Mouse (Mus musculus) heart, embryonic 10.5 days (tissue): ENCODE measurements around the gene Cnot6. TPM values are rescaled to one million over a fixed set of nuclear protein-coding genes. Genes with fewer than 3 reads are reported as not detected.

ENCODE experiments used
- DNase-seq: peaks from one replicate; pipeline ENCODE4 v3.0.0-alpha.2; 2017; ENCODE audit warnings: low spot score
- H3K27ac ChIP-seq: fragments of 300-500 bp; sonication (generic); 2 replicates; pipeline ENCODE4 v1.5.1; 2016; ENCODE audit warnings: mild to moderate bottlenecking
- H3K27me3 ChIP-seq: fragments of 300-500 bp; sonication (generic); 2 replicates; pipeline ENCODE4 v1.6.1; 2016; ENCODE audit warnings: mild to moderate bottlenecking; ENCODE audit not compliant: poor library complexity, insufficient read depth, severe bottlenecking
- H3K36me3 ChIP-seq: fragments of 300-500 bp; sonication (generic); 2 replicates; pipeline ENCODE4 v1.6.1; 2016; ENCODE audit warnings: mild to moderate bottlenecking, moderate library complexity
- H3K4me1 ChIP-seq: fragments of 300-500 bp; sonication (generic); 2 replicates; pipeline ENCODE4 v1.6.1; 2016; ENCODE audit warnings: mild to moderate bottlenecking
- H3K4me3 ChIP-seq: fragments of 300-500 bp; sonication (generic); 2 replicates; pipeline ENCODE4 v1.5.1; 2016; ENCODE audit warnings: mild to moderate bottlenecking, moderate library complexity
- H3K9me3 ChIP-seq: fragments of 300-500 bp; sonication (generic); 2 replicates; pipeline ENCODE4 v1.6.1; 2016; ENCODE audit warnings: mild to moderate bottlenecking, moderate library complexity
- WGBS: fragments of 180-500 bp; shearing (Covaris S2); methylation state at CpG from one replicate; pipeline ENCODE4 v1.1.7; 2016; 5-methylcytosine and 5-hydroxymethylcytosine counted together
- polyA plus RNA-seq: library from polyadenylated mRNA; unstranded; fragments of >200 nt; fragmentation: Nextera tagmentation; extraction: Ambion mirVana; gene quantifications from 2 replicates; pipeline ENCODE4 v1.2.1, GENCODE M21; 2016

The Cnot6 gene
- polyA plus RNA-seq, 1 experiment from 2014 or later, result 56.0 TPM

DNA sequence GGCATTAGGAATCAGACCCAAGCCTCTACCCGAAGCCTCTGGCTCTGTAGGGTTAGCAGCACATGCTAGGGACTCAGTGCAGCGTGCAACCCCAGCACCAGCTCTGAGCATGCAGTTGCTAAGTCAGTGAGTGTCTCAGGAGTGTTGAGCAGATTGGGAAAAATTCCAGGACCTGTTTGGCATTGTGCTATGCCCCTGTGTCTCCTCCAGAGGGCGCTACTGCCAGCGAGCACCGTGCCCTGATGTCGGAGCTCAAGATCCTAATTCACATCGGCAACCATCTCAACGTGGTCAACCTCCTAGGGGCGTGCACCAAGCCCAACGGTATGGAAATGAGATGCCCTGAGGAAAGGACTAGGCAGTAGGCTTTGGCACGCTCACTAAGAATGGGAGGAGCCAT is 76.1 kb downstream of the Cnot6 start:
- DNase-seq, result no peak
- H3K9me3 ChIP-seq, result no peaks in the 10 kb centered on the region
- H3K4me1 ChIP-seq, result peaks cover 32% of the 10 kb centered on the region
- 9% methylated on average over 11 of the region's 11 CpGs for WGBS
- peaks cover 4% of the 10 kb centered on the region; the same call in 1 of the 2 replicates for H3K36me3 ChIP-seq
- H3K27me3 ChIP-seq, result peaks cover 77% of the 10 kb centered on the region
- no peak overlapping the region for H3K27ac ChIP-seq
- H3K4me3 ChIP-seq, result peak overlapping the region; percentile 17; the same call in 1 of the 2 replicates

DNA sequence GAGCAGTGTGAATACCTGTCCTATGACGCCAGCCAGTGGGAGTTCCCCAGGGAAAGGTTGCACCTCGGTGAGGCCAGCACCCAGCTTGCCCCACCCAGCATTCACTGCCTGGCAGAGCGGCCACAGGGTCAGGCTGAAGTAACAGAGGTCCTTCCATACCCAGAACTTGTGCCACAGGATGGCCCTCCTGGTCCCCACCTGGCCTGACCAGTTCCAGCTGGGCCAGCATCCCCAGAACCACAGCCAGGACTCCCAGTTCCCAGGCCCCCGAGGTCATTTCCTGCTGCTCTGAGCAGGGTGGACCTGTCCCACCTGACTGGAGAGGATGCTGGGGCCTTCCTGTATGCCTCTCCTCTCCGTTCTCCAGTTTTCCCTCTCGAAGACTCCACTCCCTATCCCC is 76.9 kb downstream of the Cnot6 start:
- Histone ChIP-seq H3K4me3 (no peak overlapping the region), H3K36me3 (peaks cover 4% of the 10 kb centered on the region; the same call in 1 of the 2 replicates), H3K27ac (no peak overlapping the region), H3K9me3 (no peaks in the 10 kb centered on the region), H3K4me1 (peaks cover 32% of the 10 kb centered on the region), H3K27me3 (peaks cover 78% of the 10 kb centered on the region)
- 73% methylated on average over 6 of the region's 6 CpGs for WGBS
- no peak for DNase-seq

- DNase-seq, result no peak
- Histone ChIP-seq H3K4me1 (peaks cover 32% of the 10 kb centered on the region), H3K27me3 (peaks cover 79% of the 10 kb centered on the region), H3K27ac (no peak overlapping the region), H3K9me3 (no peaks in the 10 kb centered on the region), H3K36me3 (0 out of 2 replicates have a peak, but pooled peaks cover 2% of the 10 kb centered on the region), H3K4me3 (peak overlapping the region; percentile 27; the same call in 1 of the 2 replicates)
- 21% methylated on average over 22 of the region's 22 CpGs for WGBS
These were observed 78.4 kb downstream of the Cnot6 start for GRCm38 (mm10) chr11:49634101-49634500.

DNA sequence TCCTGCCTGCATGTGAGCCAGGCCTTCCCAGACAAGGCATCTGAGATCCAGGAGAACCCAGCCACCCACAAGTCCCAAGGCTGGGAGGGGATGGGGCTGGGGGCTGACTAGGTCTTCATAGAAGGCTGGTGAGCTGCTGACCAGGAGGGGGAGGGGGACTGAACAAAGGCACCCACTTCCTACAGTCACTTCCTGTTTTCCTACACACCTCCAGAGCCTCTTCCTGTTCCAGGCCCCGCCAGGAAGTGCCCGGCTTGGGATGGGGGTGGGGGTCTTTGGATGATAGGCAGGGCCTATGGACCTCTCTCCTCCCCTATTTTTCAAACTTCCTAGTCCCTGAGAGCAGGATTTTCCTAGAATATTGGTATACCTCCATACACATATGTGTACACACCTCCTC is 80.3 kb downstream of the Cnot6 start:
- 30% methylated on average over 2 of the region's 2 CpGs for WGBS
- Histone ChIP-seq H3K27me3 (peaks cover 68% of the 10 kb centered on the region), H3K4me3 (no peak overlapping the region)

DNA sequence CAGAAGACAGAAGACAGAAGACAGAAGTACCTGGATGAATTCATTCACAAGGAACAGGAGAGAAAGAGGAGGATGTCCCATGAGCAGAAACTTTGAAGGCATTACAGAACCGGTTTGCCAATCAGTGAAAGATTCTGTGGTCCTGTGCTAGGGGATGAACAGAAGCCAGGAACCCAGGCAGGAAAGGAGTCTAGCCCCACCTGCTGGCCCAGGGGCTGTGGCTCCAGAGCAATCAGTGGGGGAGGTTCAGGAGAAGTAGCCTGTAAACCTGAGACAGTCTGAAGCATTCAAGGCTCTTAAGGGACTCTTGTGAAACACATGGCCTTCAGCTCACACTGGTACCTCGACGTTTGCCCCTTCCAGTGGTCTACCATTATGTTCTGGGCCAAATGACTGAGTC is 81.4 kb downstream of the Cnot6 start:
- H3K27me3 ChIP-seq, result peaks cover 57% of the 10 kb centered on the region
- no peaks in the 10 kb centered on the region for H3K9me3 ChIP-seq
- no peak overlapping the region for H3K27ac ChIP-seq
- no peak for DNase-seq
- H3K4me1 ChIP-seq, result peaks cover 24% of the 10 kb centered on the region
- H3K4me3 ChIP-seq, result no peak overlapping the region
- WGBS, result 28% methylated on average over 3 of the region's 3 CpGs
- H3K36me3 ChIP-seq, result no peaks in the 10 kb centered on the region

More for the DNA sequence above, 80.3 kb downstream of the Cnot6 start:
- Histone ChIP-seq H3K9me3 (no peaks in the 10 kb centered on the region), H3K4me1 (peaks cover 32% of the 10 kb centered on the region), H3K36me3 (no peaks in the 10 kb centered on the region), H3K27ac (peak overlapping the region; percentile 59)
- no peak for DNase-seq

DNA sequence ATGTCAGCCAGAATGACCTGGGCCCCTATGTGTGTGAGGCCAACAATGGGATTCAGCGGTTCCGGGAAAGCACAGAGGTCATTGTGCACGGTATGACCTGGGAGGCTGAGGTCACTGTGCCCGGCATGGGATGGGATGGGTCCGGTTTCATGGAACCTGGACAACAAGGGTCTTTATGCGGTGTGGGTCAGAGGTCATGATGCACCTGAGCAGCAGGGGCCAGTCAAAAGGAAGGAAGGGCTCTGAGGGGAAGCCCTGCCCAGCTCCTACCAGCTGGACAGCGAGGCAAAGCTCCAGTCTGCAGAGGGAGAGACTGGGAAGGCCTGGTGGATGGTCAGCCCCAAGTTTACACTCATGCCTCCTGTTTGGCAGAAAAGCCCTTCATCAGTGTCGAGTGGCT is 85.8 kb downstream of the Cnot6 start:
- DNase-seq, result no peak
- WGBS, result 80% methylated on average over 8 of the region's 8 CpGs
- 0 out of 2 replicates have a peak, but pooled peaks cover 3% of the 10 kb centered on the region for H3K4me1 ChIP-seq
- no peaks in the 10 kb centered on the region for H3K9me3 ChIP-seq
- H3K4me3 ChIP-seq, result no peak overlapping the region
- peaks cover 17% of the 10 kb centered on the region for H3K27me3 ChIP-seq
- no peak overlapping the region for H3K27ac ChIP-seq
- no peaks in the 10 kb centered on the region; the same call in 1 of the 2 replicates for H3K36me3 ChIP-seq

DNA sequence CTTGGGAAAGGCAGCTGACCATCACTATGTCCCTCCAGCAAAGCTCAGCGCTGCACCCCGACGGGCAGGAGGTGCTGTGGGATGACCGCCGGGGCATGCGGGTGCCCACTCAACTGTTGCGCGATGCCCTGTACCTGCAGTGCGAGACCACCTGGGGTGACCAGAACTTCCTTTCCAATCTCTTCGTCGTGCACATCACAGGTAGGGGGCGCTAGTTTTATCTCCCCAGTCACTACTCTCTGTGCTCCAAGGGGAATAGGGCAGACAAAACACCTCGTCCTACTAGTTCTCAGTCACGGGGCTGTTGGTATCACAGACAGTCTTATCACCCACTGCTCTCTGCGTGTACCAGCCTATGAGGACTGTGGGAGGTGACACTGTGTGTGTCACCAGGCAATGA is 86.7 kb downstream of the Cnot6 start:
- H3K27me3 ChIP-seq, result peaks cover 15% of the 10 kb centered on the region; the same call in 1 of the 2 replicates
- no peaks in the 10 kb centered on the region for H3K9me3 ChIP-seq
- WGBS, result 59% methylated on average over 15 of the region's 15 CpGs
- no peaks in the 10 kb centered on the region; the same call in 1 of the 2 replicates for H3K36me3 ChIP-seq
- H3K4me1 ChIP-seq, result 0 out of 2 replicates have a peak, but pooled peaks cover 3% of the 10 kb centered on the region
- no peak overlapping the region for H3K27ac ChIP-seq
- no peak overlapping the region for H3K4me3 ChIP-seq
- no peak for DNase-seq

- no peak overlapping the region for H3K27ac ChIP-seq
- 79% methylated on average over 3 of the region's 3 CpGs for WGBS
These were observed 88.4 kb downstream of the Cnot6 start for GRCm38 (mm10) chr11:49624156-49624555.

DNA sequence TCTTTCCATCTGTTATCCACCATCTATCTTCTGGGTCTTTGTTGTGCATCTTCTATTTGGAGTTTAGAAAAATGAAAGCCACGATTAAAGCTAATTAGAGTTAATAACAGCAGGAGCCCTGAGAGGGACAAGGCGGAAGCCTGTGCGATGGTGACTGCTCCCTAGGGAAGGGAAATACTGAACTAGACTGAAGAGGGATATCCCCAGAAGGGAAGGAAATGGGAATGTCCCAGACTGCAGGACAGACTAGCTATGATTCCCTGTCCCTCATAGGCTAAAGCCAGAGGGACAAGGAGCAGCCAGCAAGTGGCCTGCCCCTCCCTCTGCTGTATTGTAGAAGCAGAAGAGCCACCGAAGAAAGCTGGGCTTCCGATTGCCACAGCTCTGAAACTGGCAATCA is 90.6 kb downstream of the Cnot6 start:
- no peak for DNase-seq
- 0 out of 2 replicates have a peak, but pooled peaks cover 11% of the 10 kb centered on the region for H3K4me1 ChIP-seq
- no peak overlapping the region for H3K4me3 ChIP-seq
- H3K27me3 ChIP-seq, result peaks cover 15% of the 10 kb centered on the region; the same call in 1 of the 2 replicates
- H3K27ac ChIP-seq, result no peak overlapping the region
- H3K9me3 ChIP-seq, result no peaks in the 10 kb centered on the region
- WGBS, result 82% methylated on average over 5 of the region's 5 CpGs
- no peaks in the 10 kb centered on the region; the same call in 1 of the 2 replicates for H3K36me3 ChIP-seq

More at GRCm38 (mm10) chr11:49624156-49624555, 88.4 kb downstream of the Cnot6 start:
- Histone ChIP-seq H3K27me3 (peaks cover 7% of the 10 kb centered on the region; the same call in 1 of the 2 replicates), H3K36me3 (no peaks in the 10 kb centered on the region; the same call in 1 of the 2 replicates), H3K4me3 (no peak overlapping the region), H3K4me1 (0 out of 2 replicates have a peak, but pooled peaks cover 3% of the 10 kb centered on the region), H3K9me3 (no peaks in the 10 kb centered on the region)
- no peak for DNase-seq

Other genes with a start within 250 kb of the Cnot6 start
- gene Olfr1386, start 247.7 kb downstream of the Cnot6 start, polyA plus RNA-seq, result not detected in 2 replicates
- not detected in 2 replicates for gene Olfr1385, start 223.7 kb downstream of the Cnot6 start, polyA plus RNA-seq
- not detected in 2 replicates for gene Olfr1384, start 206.0 kb downstream of the Cnot6 start, polyA plus RNA-seq
- gene Olfr1383, start 193.1 kb downstream of the Cnot6 start, polyA plus RNA-seq, result not detected in 2 replicates
- gene Olfr1382, start 184.5 kb downstream of the Cnot6 start, polyA plus RNA-seq, result not detected in 2 replicates
- not detected in 2 replicates for gene Olfr1381, start 169.3 kb downstream of the Cnot6 start, polyA plus RNA-seq
- not detected in 2 replicates for gene Olfr1380, start 155.8 kb downstream of the Cnot6 start, polyA plus RNA-seq
- gene Flt4, start 103.5 kb downstream of the Cnot6 start, polyA plus RNA-seq, result 7.3 and 8.2 TPM in 2 replicates
- gene Scgb3a1, start 49.1 kb downstream of the Cnot6 start, polyA plus RNA-seq, result 0.30 and 1.3 TPM in 2 replicates
- 21.3 and 24.5 TPM in 2 replicates for gene Gfpt2, start 81.5 kb upstream of the Cnot6 start, polyA plus RNA-seq
- gene Mapk9, start 134.0 kb upstream of the Cnot6 start, polyA plus RNA-seq, result 30.2 and 31.5 TPM in 2 replicates
- gene Rasgef1c, start 189.1 kb upstream of the Cnot6 start, polyA plus RNA-seq, result 0.17 and 0.20 TPM in 2 replicates